Mouse (Mus musculus): ENCODE data around the gene Alkbh3. TPM values are rescaled to one million over a fixed set of nuclear protein-coding genes. Genes with fewer than 3 reads are reported as not detected.

Alkbh3 gene
- polyA plus RNA-seq, 1 experiment from 2014 or later: 55.8 TPM

- 95% methylated on average over 3 of the region's 3 CpGs for WGBS
- H3K9me3 ChIP-seq: no peaks in the 10 kb centered on the region
- H3K36me3 ChIP-seq: 0 out of 2 replicates have a peak, but pooled peaks cover 2% of the 10 kb centered on the region
- no peak overlapping the region for H3K27ac ChIP-seq (replicated peaks)
- no peak overlapping the region for H3K4me2 ChIP-seq (replicated peaks)
- peaks cover 17% of the 10 kb centered on the region; the same call in 1 of the 2 replicates for H3K4me1 ChIP-seq
- no peak overlapping the region for H3K9ac ChIP-seq (replicated peaks)
- H3K4me3 ChIP-seq: no peak overlapping the region
- H3K27me3 ChIP-seq: no peaks in the 10 kb centered on the region
- ATAC-seq (ENCODE audit: low FRiP score, low read depth): no peak
These were observed 31.9 kb upstream of the Alkbh3 start for GRCm38 (mm10) chr2:94042461-94042860.

DNA sequence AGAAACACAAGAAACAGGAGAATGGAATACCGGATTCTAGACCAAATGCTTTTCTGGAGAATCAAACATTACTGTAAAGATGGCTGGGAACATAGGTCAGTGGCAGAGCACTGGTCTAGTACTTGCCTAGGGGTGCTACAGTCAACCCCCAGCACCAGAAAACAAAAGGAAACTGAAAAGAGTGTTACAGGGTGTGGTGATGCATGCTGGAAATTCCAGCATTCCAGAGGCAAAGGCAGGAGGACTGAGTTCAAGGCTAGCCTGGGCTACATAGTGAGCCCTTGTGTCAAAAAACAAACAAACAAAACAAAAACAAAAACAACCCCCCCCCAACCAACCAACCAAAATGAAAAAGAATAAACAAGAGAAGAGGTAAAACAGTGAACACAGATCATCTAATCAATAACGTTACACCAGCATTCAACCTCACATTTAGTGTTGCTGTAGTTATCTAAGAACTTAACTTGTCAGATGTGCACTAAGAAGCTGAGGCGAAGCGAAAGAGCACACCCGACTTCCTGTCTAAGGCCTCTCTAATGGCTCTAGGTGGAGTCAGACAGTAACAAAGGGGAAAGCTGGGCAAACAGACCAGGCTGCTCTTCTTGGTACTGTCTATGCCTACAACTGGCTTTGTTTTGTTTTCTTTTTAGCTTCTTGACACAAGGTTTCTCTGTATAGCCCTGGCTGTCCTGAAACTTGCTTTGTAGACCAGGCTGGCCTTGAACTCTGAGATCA is 30.0 kb upstream of the Alkbh3 start:
- 91% methylated on average over 5 of the region's 5 CpGs for WGBS
- no peak overlapping the region for H3K27ac ChIP-seq (replicated peaks)
- no peaks in the 10 kb centered on the region for H3K27me3 ChIP-seq
- H3K4me3 ChIP-seq: no peak overlapping the region
- 0 out of 2 replicates have a peak, but pooled peaks cover 2% of the 10 kb centered on the region for H3K36me3 ChIP-seq
- H3K9me3 ChIP-seq: no peaks in the 10 kb centered on the region
- no peak overlapping the region for H3K9ac ChIP-seq (replicated peaks)
- no peak overlapping the region for H3K4me2 ChIP-seq (replicated peaks)
- no peak for ATAC-seq (ENCODE audit: low FRiP score, low read depth)
- peaks cover 19% of the 10 kb centered on the region; the same call in 1 of the 2 replicates for H3K4me1 ChIP-seq

- H3K4me1 ChIP-seq: peaks cover 4% of the 10 kb centered on the region; the same call in 1 of the 2 replicates
- 70% methylated on average over 9 of the region's 9 CpGs for WGBS
- no peak overlapping the region for H3K9ac ChIP-seq (replicated peaks)
- no peak overlapping the region for H3K4me3 ChIP-seq
- H3K27ac ChIP-seq (replicated peaks): no peak overlapping the region
- H3K27me3 ChIP-seq: no peaks in the 10 kb centered on the region
- ATAC-seq (ENCODE audit: low FRiP score, low read depth): peak; percentile 52
- peaks cover 23% of the 10 kb centered on the region; the same call in 1 of the 2 replicates for H3K36me3 ChIP-seq
- H3K4me2 ChIP-seq (replicated peaks): no peak overlapping the region
- no peaks in the 10 kb centered on the region for H3K9me3 ChIP-seq
These were observed 25.1 kb upstream of the Alkbh3 start for GRCm38 (mm10) chr2:94035428-94036331.

DNA sequence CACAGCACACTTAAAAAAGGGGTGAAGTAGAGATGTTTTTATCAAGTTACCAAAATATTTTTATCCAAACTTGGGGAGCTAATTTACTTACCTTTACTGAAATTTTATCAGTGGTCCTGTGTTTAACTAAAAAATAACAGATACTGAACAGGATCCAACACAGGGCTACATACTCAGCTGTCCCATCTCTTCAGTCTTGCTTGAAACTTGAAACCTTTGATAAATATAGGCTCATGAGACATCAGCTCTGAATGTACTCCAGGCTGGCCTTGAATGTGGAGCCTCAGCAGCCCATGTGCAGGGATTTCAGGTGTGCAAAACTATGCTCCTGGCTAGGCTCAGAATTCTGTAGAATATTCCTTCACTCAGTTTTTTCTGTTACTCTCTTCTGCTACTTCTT is 20.0 kb upstream of the Alkbh3 start:
- Histone ChIP-seq H3K36me3 (peaks cover 21% of the 10 kb centered on the region; the same call in 1 of the 2 replicates), H3K9ac (replicated peaks) (no peak overlapping the region), H3K27ac (replicated peaks) (no peak overlapping the region), H3K4me3 (no peak overlapping the region), H3K9me3 (no peaks in the 10 kb centered on the region), H3K27me3 (no peaks in the 10 kb centered on the region), H3K4me2 (replicated peaks) (no peak overlapping the region), H3K4me1 (peaks cover 1% of the 10 kb centered on the region; the same call in 1 of the 2 replicates)
- ATAC-seq (ENCODE audit: low FRiP score, low read depth): no peak

DNA sequence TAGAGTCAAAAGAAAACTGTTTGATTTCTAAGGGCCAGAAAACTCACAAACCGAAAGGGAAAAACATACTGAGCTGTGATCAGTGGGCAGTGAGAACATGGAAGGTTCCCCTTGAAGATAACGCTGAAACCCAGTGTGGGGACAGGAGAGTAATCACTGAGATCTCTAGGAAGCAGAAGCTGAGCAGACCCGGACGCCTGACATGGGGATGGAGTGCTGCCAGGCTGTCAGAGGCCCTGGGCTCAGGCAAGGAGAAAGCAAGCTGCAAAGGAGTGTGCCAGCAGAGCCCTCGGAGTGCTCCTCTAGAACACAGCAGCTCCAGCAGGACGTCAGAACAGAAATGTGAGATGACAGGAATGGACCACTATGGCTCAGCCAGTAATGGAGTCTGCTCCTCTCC is 14.0 kb upstream of the Alkbh3 start:
- no peaks in the 10 kb centered on the region for H3K36me3 ChIP-seq
- ATAC-seq (ENCODE audit: low FRiP score, low read depth): no peak

GRCm38 (mm10) chr2:94002331-94002730 is 8.3 kb downstream of the Alkbh3 start:
- H3K4me1 ChIP-seq: no peaks in the 10 kb centered on the region
- no peak overlapping the region for H3K4me2 ChIP-seq (replicated peaks)
- H3K9me3 ChIP-seq: no peaks in the 10 kb centered on the region
- H3K27ac ChIP-seq (replicated peaks): no peak overlapping the region
- 3% methylated on average over 2 of the region's 2 CpGs for WGBS
- H3K36me3 ChIP-seq: peaks cover 84% of the 10 kb centered on the region
- no peak overlapping the region for H3K9ac ChIP-seq (replicated peaks)
- H3K27me3 ChIP-seq: no peaks in the 10 kb centered on the region
- ATAC-seq (ENCODE audit: low FRiP score, low read depth): 0 out of 2 replicates have a peak, but pooled peaks have one; percentile 58
- H3K4me3 ChIP-seq: no peak overlapping the region

More for the DNA sequence above, 14.0 kb upstream of the Alkbh3 start:
- no peak overlapping the region for H3K9ac ChIP-seq (replicated peaks)
- no peak overlapping the region for H3K4me3 ChIP-seq
- no peaks in the 10 kb centered on the region for H3K27me3 ChIP-seq
- no peak overlapping the region for H3K27ac ChIP-seq (replicated peaks)
- H3K4me2 ChIP-seq (replicated peaks): no peak overlapping the region
- 60% methylated on average over 6 of the region's 6 CpGs for WGBS
- H3K4me1 ChIP-seq: no peaks in the 10 kb centered on the region
- no peaks in the 10 kb centered on the region for H3K9me3 ChIP-seq

- Histone ChIP-seq H3K4me2 (replicated peaks) (no peak overlapping the region), H3K9ac (replicated peaks) (no peak overlapping the region), H3K4me1 (no peaks in the 10 kb centered on the region), H3K9me3 (no peaks in the 10 kb centered on the region), H3K4me3 (no peak overlapping the region), H3K27ac (replicated peaks) (no peak overlapping the region), H3K27me3 (no peaks in the 10 kb centered on the region), H3K36me3 (peaks cover 85% of the 10 kb centered on the region)
- no peak for ATAC-seq (ENCODE audit: low FRiP score, low read depth)
- 84% methylated on average over 4 of the region's 4 CpGs for WGBS
These were observed 8.7 kb downstream of the Alkbh3 start for GRCm38 (mm10) chr2:94001918-94002317.

DNA sequence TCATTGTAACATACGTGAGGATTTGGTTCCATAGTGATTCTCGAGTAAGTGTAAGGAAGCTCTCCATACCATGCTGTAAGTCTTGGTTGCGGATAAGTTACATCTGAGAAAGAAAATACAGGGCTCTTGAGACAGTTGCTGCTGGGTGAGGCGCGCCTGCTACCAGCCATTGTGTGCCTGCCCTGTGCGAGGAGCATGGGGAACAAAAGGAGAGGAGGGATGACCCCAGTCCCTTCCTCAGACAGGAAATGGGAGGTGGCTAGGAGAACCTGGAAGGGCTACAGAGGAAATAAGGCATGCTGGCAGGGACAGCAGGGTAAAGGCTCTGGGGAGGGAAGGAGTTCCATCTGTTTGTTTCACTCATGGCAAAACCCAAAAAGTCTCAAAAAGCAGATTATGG is 9.2 kb downstream of the Alkbh3 start:
- H3K9ac ChIP-seq (replicated peaks): no peak overlapping the region
- no peak overlapping the region for H3K4me2 ChIP-seq (replicated peaks)
- no peaks in the 10 kb centered on the region for H3K4me1 ChIP-seq
- peaks cover 84% of the 10 kb centered on the region for H3K36me3 ChIP-seq
- H3K27ac ChIP-seq (replicated peaks): no peak overlapping the region
- no peak for ATAC-seq (ENCODE audit: low FRiP score, low read depth)
- no peaks in the 10 kb centered on the region for H3K9me3 ChIP-seq
- H3K27me3 ChIP-seq: no peaks in the 10 kb centered on the region
- 92% methylated on average over 6 of the region's 6 CpGs for WGBS
- H3K4me3 ChIP-seq: no peak overlapping the region

DNA sequence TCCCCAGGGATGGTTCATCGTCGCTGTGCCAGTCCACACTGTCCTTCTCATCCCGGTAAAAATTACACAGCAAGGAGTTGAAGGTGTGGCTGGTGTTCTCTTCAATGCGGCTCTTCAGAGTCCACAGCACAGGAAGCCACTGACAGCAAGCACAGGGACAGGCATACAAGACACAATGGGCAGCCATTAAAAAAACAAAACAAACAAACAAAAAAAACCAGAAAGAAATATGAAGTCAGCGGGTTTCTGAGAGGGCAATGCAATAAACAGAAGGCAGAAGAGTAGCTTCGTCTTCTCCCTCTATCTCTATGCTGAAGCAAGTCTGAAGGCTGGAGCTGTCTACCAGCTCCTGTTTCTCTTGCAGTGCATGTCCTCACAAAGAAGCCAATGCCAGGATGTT is 14.4 kb downstream of the Alkbh3 start, which contains the start of gene Gm27027:
TSS of gene Gm27027 (minus strand) at position 101 of the 400 bp plus-strand sequence.
- WGBS: 91% methylated on average over 6 of the region's 6 CpGs
- no peak within 1 kb of the TSS for H3K4me3 ChIP-seq
- no peak within 1 kb of the TSS for H3K27ac ChIP-seq (replicated peaks)
- no peak within 1 kb of the TSS for H3K4me2 ChIP-seq (replicated peaks)
- ATAC-seq (ENCODE audit: low FRiP score, low read depth): no peak
- no peak within 1 kb of the TSS for H3K9ac ChIP-seq (replicated peaks)
- peaks cover 12% of the 10 kb centered on the region for H3K4me1 ChIP-seq
- H3K9me3 ChIP-seq: no peaks in the 10 kb centered on the region
- peaks cover 69% of the 10 kb centered on the region for H3K36me3 ChIP-seq
- H3K27me3 ChIP-seq: no peaks in the 10 kb centered on the region

DNA sequence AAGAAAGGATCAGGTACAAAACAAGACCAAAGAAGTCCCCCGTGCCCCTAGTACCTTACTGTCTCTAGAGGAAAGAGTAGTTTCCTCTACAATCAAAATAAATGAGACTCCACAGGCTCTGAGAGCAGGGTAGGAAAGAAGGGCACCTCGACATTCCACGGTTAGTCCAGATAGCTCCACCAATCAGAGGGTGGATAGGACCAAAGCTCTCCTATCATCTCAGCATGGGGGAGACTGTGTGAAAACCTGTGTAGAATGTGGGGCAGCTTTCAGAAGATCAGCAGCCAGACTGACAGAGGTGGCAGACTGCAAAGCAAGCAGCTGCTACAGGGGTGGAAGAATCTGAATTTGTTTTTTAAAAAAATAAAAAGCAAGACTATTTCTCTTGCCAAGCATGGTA is 17.8 kb downstream of the Alkbh3 start:
- no peak for ATAC-seq (ENCODE audit: low FRiP score, low read depth)
- peaks cover 12% of the 10 kb centered on the region for H3K4me1 ChIP-seq
- no peaks in the 10 kb centered on the region for H3K9me3 ChIP-seq
- H3K4me3 ChIP-seq: no peak overlapping the region
- H3K9ac ChIP-seq (replicated peaks): no peak overlapping the region; the same call in 1 of the 2 replicates
- H3K4me2 ChIP-seq (replicated peaks): no peak overlapping the region
- H3K27ac ChIP-seq (replicated peaks): no peak overlapping the region
- H3K27me3 ChIP-seq: no peaks in the 10 kb centered on the region
- peaks cover 72% of the 10 kb centered on the region for H3K36me3 ChIP-seq
- 57% methylated on average over 3 of the region's 3 CpGs for WGBS

DNA sequence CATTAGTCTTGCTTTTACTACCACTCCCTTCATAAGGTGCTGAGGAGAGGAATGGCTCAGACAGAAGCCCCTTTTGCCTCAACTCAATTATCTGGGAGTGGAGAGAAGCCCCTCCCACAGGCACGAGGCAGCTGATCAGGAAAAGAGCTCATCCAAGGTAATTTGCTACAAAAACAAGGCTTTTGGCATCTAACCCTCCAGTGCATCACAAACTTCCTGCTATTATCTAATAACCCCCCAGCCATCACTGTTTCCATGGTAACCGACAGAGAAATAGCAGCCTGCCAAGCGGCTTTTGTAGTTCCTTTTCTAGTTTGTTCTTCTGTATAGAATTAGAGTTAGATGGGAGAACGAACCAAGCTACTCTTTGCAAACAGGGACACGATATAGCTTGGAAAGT is 18.3 kb downstream of the Alkbh3 start:
- no peaks in the 10 kb centered on the region for H3K27me3 ChIP-seq
- peaks cover 74% of the 10 kb centered on the region for H3K36me3 ChIP-seq
- 0 out of 2 replicates have a peak overlapping the region, but pooled peaks have one; percentile 8 for H3K27ac ChIP-seq (replicated peaks)
- no peak overlapping the region for H3K4me2 ChIP-seq (replicated peaks)
- H3K9ac ChIP-seq (replicated peaks): no peak overlapping the region
- whole genome bisulfite sequencing: 40% methylated on average over 5 of the region's 5 CpGs
- no peaks in the 10 kb centered on the region for H3K9me3 ChIP-seq
- H3K4me1 ChIP-seq: peaks cover 12% of the 10 kb centered on the region
- H3K4me3 ChIP-seq: no peak overlapping the region
- ATAC-seq (ENCODE audit: low FRiP score, low read depth): no peak

DNA sequence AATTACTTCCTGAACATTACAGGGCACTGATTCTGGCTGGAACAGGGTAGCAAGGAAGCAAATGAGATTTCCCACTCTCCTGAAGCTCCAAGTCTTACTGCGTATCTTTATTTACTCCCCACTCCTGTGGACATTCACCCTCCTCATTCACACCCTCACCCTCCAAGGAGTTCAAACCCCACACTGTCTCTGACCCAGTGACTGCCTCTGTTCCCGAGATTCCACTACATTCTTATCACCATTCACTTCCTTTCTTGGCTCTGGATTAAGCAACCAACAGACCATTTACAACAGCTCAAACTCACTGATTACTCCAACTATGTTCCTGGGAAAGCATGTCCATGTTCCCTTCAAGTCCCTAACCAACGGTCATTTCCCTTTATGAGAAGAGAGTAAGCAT is 19.3 kb downstream of the Alkbh3 start:
- peaks cover 75% of the 10 kb centered on the region for H3K36me3 ChIP-seq
- no peak overlapping the region for H3K4me3 ChIP-seq
- no peaks in the 10 kb centered on the region for H3K9me3 ChIP-seq
- WGBS: 89% methylated on average over 3 of the region's 3 CpGs
- H3K27me3 ChIP-seq: no peaks in the 10 kb centered on the region
- no peak overlapping the region for H3K27ac ChIP-seq (replicated peaks)
- ATAC-seq (ENCODE audit: low FRiP score, low read depth): no peak
- H3K4me1 ChIP-seq: peaks cover 12% of the 10 kb centered on the region
- no peak overlapping the region for H3K4me2 ChIP-seq (replicated peaks)
- no peak overlapping the region for H3K9ac ChIP-seq (replicated peaks)
